Mouse (Mus musculus): ENCODE measurements at regions not wholly inside any gene's neighbourhood (a gene's known extent, or its start where the extent isn't known, plus 50 kb on each side); places are given as distances from the start of the nearest gene placed in this dataset.

- TF ChIP-seq TCF12 (IDR thresholded peaks at IDR 0.05; ENCODE audit: insufficient read depth, poor library complexity, severe bottlenecking) (no peak), USF1 (IDR thresholded peaks at IDR 0.05; ENCODE audit: low read depth) (peak; percentile 46), E2F4 (IDR thresholded peaks at IDR 0.05; ENCODE audit: insufficient read depth) (no peak), CEBPB (IDR thresholded peaks at IDR 0.05; ENCODE audit: insufficient read depth, poor library complexity, severe bottlenecking) (no peak), POLR2A (IDR thresholded peaks at IDR 0.05; ENCODE audit: insufficient read length, low read depth) (no peak), MAX (IDR thresholded peaks at IDR 0.05; ENCODE audit: low read depth) (no peak), SRF (IDR thresholded peaks at IDR 0.05; ENCODE audit: control insufficient read depth, insufficient read length, low read depth) (no peak), MYOG (IDR thresholded peaks at IDR 0.05; ENCODE audit: control insufficient read depth in 1 of 3, insufficient read depth in 1 of 3, insufficient read length in 2 of 3, low read depth in 2 of 3) (peak in 1 of 3 experiments; percentile 35)
Observed at GRCm38 (mm10) chr13:88554504-88554903, 266.8 kb upstream of the Edil3 start.
